Mouse (Mus musculus): ENCODE measurements around the gene Adap2.

GRCm38 (mm10) chr11:80134744-80135143, 19.2 kb upstream of the Adap2 start:
- TF ChIP-seq POLR2A (IDR thresholded peaks at IDR 0.05; ENCODE audit: low read depth, low read length) (no peak), CTCF (IDR thresholded peaks at IDR 0.05; ENCODE audit: borderline replicate concordance, insufficient read depth, low read length) (no peak)
